Mouse (Mus musculus) heart, adult 2 months (tissue): ENCODE measurements at regions not wholly inside any gene's neighbourhood (a gene's known extent, or its start where the extent isn't known, plus 50 kb on each side); places are given as distances from the start of the nearest gene placed in this dataset.

Source experiments
- DNase-seq, 2 experiments: peaks; one replicate each; pipeline ENCODE4 v3.0.0; 2021
- H3K27ac ChIP-seq: fragments of 200-600 bp; 2 replicates; pipeline ENCODE4 v1.8.1; 2022
- H3K27me3 ChIP-seq: fragments of 200-500 bp; 2 replicates; pipeline ENCODE4 v1.6.1; 2012; ENCODE audit warnings: mild to moderate bottlenecking, low read length, inconsistent platforms, mixed read lengths; ENCODE audit not compliant: control insufficient read depth, insufficient read depth
- H3K36me3 ChIP-seq: fragments of 200-500 bp; 2 replicates; pipeline ENCODE4 v1.6.1; 2012; ENCODE audit warnings: low read length, inconsistent platforms; ENCODE audit not compliant: control insufficient read depth, insufficient read depth
- H3K4me1 ChIP-seq: fragments of 200-500 bp; 2 replicates; pipeline ENCODE4 v1.6.1; 2011; ENCODE audit warnings: low read length; ENCODE audit not compliant: control insufficient read depth, insufficient read depth
- H3K4me3 ChIP-seq: fragments of 200-600 bp; 2 replicates; pipeline ENCODE4 v1.8.1; 2022
- H3K79me2 ChIP-seq: fragments of 200-500 bp; replicated peaks from 2 replicates; pipeline ENCODE4 v1.6.1; 2012; ENCODE audit warnings: mild to moderate bottlenecking, inconsistent platforms, low read length, moderate library complexity, mixed read lengths; ENCODE audit not compliant: control insufficient read depth, insufficient read depth
- H3K9ac ChIP-seq: fragments of 200-500 bp; 2 replicates; pipeline ENCODE4 v1.6.1; 2012; ENCODE audit warnings: low read depth, mild to moderate bottlenecking, control low read depth, inconsistent platforms, low read length, mixed read lengths
- CTCF ChIP-seq: fragments of 200-600 bp; IDR thresholded peaks from 2 replicates; pipeline ENCODE4 v1.8.1; 2022; ENCODE audit warnings: antibody characterized with exemption, mild to moderate bottlenecking, moderate library complexity
- EP300 ChIP-seq: fragments of 200-500 bp; IDR thresholded peaks from 2 replicates; pipeline ENCODE4 v1.6.1; 2011; ENCODE audit warnings: low read depth, low read length, control low read depth; ENCODE audit not compliant: insufficient read depth
- POLR2A ChIP-seq: fragments of 200-500 bp; IDR thresholded peaks from 2 replicates; pipeline ENCODE4 v1.6.1; 2011; ENCODE audit warnings: mild to moderate bottlenecking, low read depth, low read length, control low read depth; ENCODE audit not compliant: insufficient read depth
- WGBS: fragments of 180-500 bp; shearing (Covaris S2); methylation state at CpG from one replicate; pipeline ENCODE4 v1.1.7; 2018; 5-methylcytosine and 5-hydroxymethylcytosine counted together
- intact Hi-C: fragments of 180-260 bp; cut with DNase I; formaldehyde crosslinking; loops from one replicate; pipeline ENCODE4 v1.15.1; 2025

DNA sequence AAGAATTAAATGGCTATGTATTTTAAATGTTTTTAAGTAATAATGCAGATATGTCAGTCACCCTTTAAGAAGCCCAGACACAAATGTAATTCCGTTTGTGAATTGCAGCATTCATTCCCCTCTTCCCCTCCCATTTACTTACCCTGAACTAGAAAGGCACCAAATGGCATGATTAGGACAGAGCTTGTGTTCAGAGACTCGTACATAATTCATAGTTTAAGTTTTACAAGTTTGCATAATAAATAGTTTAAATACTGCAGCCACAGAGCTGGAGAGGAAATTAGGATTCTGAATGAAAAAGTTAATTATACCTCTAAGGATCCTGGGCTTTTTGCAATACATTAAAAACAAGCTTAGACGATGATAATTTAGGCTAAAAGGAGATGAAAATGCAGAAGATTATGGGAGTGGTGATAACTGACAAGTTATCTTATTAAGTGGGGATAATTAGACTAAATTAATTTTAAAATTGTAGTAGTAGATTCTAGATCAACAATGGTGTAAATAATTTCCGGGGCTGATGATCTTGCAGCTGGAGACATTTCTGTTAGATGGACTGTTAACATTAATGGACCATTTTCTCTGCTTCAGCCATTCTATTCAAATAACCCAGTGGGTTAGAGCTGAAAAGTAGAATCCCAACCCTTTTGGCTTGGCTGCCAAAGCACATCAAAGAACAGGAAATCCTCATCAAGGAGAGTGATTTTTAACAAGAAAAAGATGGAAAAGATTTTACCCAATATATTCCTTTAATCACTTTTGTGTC, 897.2 kb downstream of the Brinp1 start:
- no peak for DNase-seq
- Histone ChIP-seq H3K27me3 (no peaks in the 10 kb centered on the region), H3K4me1 (no peaks in the 10 kb centered on the region), H3K9ac (no peak overlapping the region), H3K27ac (no peak overlapping the region), H3K4me3 (no peak overlapping the region), H3K79me2 (no peaks in the 10 kb centered on the region), H3K36me3 (no peaks in the 10 kb centered on the region)
- intact Hi-C loops, result no loop called here
- TF ChIP-seq EP300 (no peak), POLR2A (no peak), CTCF (no peak)
- WGBS, result 57% methylated on average over 4 of the region's 4 CpGs

DNA sequence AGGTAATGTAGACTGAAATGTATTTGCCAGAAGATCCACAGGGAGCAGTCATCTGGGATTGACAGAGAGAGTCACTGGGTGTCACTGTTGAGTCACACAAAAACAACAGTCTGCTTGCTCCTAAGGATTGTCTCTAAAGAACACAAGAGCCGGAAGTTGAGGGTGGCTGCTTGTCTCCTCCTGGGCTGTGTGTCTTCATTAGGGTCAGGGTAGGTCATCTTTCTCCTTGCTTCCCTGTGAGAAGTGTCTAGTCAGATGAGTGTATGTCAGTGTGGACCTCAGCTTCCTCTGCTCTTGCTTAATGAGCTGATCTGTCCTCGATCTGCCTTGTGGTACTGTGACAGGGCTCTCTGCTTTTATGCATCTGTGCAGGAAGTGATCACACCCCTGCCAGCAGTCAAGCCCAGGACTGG, 931.3 kb downstream of the Brinp1 start:
- no peak for DNase-seq
- H3K79me2 ChIP-seq, result no peaks in the 10 kb centered on the region
- no peak overlapping the region for H3K4me3 ChIP-seq
- H3K36me3 ChIP-seq, result no peaks in the 10 kb centered on the region
- peak; percentile 48 for TF ChIP-seq CTCF
- no peak for TF ChIP-seq EP300
- no peak for TF ChIP-seq POLR2A
- H3K27ac ChIP-seq, result no peak overlapping the region
- intact Hi-C loops, result loop anchor here (5.0 kb wide), 1 partner anchor 824 kb away; no protein-coding TSS in a partner anchor
- 7% methylated on average over 2 of the region's 2 CpGs for WGBS
- no peaks in the 10 kb centered on the region for H3K27me3 ChIP-seq
- no peaks in the 10 kb centered on the region for H3K4me1 ChIP-seq
- H3K9ac ChIP-seq, result no peak overlapping the region

DNA sequence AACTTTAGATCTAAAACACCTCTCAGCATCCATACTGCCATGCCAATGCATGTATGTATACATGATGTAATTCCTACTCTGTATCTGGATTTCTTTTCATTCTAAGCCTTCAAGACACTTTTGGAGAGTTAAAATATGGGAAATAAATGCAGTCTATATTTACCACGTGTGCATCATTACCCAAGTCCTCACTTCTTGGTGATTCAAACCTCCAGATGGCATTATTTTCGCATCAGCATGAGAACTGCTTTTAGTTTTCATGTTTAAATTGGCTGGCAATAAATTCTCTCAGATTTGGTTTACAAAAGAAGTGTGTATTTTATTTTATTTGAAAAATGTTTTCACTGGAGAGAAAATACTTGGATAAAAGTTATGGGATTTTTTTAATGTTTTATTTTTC, 942.8 kb downstream of the Brinp1 start:
- intact Hi-C loops, result no loop called here
- Histone ChIP-seq H3K79me2 (no peaks in the 10 kb centered on the region), H3K36me3 (no peaks in the 10 kb centered on the region), H3K27ac (no peak overlapping the region), H3K4me1 (no peaks in the 10 kb centered on the region), H3K27me3 (no peaks in the 10 kb centered on the region), H3K9ac (no peak overlapping the region), H3K4me3 (no peak overlapping the region)
- no peak for DNase-seq
- 51% methylated on average over 2 of the region's 2 CpGs for WGBS
- TF ChIP-seq CTCF (no peak), EP300 (no peak), POLR2A (no peak)

DNA sequence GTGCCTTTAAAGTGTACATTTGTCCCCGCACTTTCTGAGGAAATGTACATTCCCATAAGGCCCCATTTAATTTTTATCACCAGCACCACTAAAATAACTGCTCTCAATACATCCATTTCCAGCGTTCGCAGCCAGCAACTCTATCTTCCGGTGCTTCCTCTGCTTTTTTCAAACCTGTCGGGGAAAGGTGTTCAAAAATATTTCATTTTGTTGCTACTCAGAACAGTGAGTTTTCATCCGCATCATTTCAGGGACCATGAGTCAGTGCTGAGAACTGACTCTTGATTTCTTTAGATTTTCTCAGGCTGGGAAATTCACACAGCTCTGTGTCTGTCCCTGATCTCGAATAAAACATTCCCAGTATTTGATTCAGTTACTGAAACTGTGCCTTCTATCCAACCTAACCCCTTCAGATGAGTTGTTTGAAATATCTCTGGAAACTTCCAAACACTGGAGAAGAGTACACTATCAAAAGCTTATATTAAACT, 959.4 kb downstream of the Brinp1 start:
- H3K27ac ChIP-seq, result no peak overlapping the region
- no peaks in the 10 kb centered on the region for H3K27me3 ChIP-seq
- 75% methylated on average over 7 of the region's 7 CpGs for WGBS
- no peaks in the 10 kb centered on the region for H3K79me2 ChIP-seq
- H3K4me3 ChIP-seq, result no peak overlapping the region
- no peaks in the 10 kb centered on the region for H3K4me1 ChIP-seq
- TF ChIP-seq CTCF, result no peak
- TF ChIP-seq POLR2A, result no peak
- no peak for TF ChIP-seq EP300
- intact Hi-C loops, result no loop called here
- H3K9ac ChIP-seq, result no peak overlapping the region
- H3K36me3 ChIP-seq, result no peaks in the 10 kb centered on the region
- no peak for DNase-seq

DNA sequence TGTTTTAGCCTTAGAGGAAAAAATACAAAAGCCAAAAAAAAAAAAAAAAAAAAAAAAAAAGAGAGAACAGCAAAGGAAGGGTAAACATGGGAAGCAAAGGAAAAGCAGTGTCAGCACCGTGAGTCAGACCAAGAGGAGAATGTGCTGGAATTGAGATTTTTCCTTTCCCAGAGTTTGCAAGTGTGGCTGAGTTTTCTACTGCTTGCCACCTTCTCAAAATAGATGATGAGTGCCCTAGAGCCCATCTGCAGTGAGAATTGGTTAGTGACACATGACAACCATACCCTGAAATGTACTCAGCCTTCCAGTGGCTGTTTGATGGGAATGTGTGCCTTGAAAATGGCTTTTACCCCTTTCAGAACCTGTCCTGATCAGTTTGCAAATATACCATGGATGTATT, 990.7 kb downstream of the Brinp1 start:
- WGBS, result 48% methylated on average over 1 of the region's 1 CpGs
- H3K27me3 ChIP-seq, result no peaks in the 10 kb centered on the region
- H3K27ac ChIP-seq, result no peak overlapping the region
- intact Hi-C loops, result no loop called here
- no peaks in the 10 kb centered on the region for H3K4me1 ChIP-seq
- no peaks in the 10 kb centered on the region for H3K36me3 ChIP-seq
- no peak overlapping the region for H3K9ac ChIP-seq
- no peak for DNase-seq
- H3K79me2 ChIP-seq, result no peaks in the 10 kb centered on the region
- TF ChIP-seq EP300 (no peak), POLR2A (no peak), CTCF (no peak)
- H3K4me3 ChIP-seq, result no peak overlapping the region

DNA sequence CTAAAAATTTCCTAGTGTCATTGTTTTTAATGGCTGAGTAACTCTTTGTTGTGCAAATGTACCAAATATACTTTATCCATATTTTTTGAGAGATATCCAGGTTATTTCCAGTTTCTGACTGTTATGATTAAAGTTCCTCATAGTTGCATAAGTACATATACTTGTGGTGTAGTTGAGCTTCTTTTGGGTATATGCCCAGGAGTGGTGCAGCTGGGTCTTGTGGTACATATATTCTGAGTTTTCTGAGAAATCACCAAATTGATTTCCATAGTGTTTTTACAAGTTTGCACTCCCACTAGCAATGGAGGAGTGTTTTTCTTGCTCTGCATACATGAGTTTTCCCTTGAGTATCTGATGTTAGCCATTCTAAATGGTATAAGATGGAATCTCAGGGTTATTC, 1006.2 kb downstream of the Brinp1 start:
- Histone ChIP-seq H3K4me3 (no peak overlapping the region), H3K4me1 (no peaks in the 10 kb centered on the region), H3K27me3 (no peaks in the 10 kb centered on the region), H3K27ac (no peak overlapping the region), H3K36me3 (no peaks in the 10 kb centered on the region), H3K79me2 (no peaks in the 10 kb centered on the region), H3K9ac (no peak overlapping the region)
- intact Hi-C loops, result no loop called here
- DNase-seq, result no peak
- TF ChIP-seq CTCF (no peak), POLR2A (no peak), EP300 (no peak)
